Mouse (Mus musculus): Measurements from ENCODE around the gene Pmel. TPM values are rescaled to one million over a fixed set of nuclear protein-coding genes. Genes with fewer than 3 reads are reported as not detected.

Pmel gene
- 1 to 10 TPM; 1.3 to 1.8 TPM for total RNA-seq (2021)

- no peak for DNase-seq
These were observed at the start of gene Pmel for GRCm38 (mm10) chr10:128703895-128704294. Pmel (plus strand) TSS chr10:128704195.

- no peak for DNase-seq
These were observed 48.7 kb upstream of the Pmel start for GRCm38 (mm10) chr10:128655254-128655653.

GRCm38 (mm10) chr10:128656731-128657130 is 47.3 kb upstream of the Pmel start:
- DNase-seq = no peak

GRCm38 (mm10) chr10:128657844-128658243 is 46.2 kb upstream of the Pmel start:
- no peak for DNase-seq

- DNase-seq = no peak
These were observed 44.5 kb upstream of the Pmel start for GRCm38 (mm10) chr10:128659490-128659889.

GRCm38 (mm10) chr10:128662465-128662864 is 41.5 kb upstream of the Pmel start:
- no peak for DNase-seq

GRCm38 (mm10) chr10:128663441-128664220 is 40.4 kb upstream of the Pmel start:
- DNase-seq = no peak

- no peak for DNase-seq
These were observed 39.2 kb upstream of the Pmel start for GRCm38 (mm10) chr10:128664808-128665207.

- no peak for DNase-seq
These were observed 38.7 kb upstream of the Pmel start for GRCm38 (mm10) chr10:128665307-128665706.

- no peak for DNase-seq
These were observed 38.2 kb upstream of the Pmel start for GRCm38 (mm10) chr10:128665806-128666205.

- peak; percentile 47 for DNase-seq
These were observed 35.0 kb upstream of the Pmel start for GRCm38 (mm10) chr10:128668790-128669672.

GRCm38 (mm10) chr10:128671148-128671547 is 32.8 kb upstream of the Pmel start:
- no peak for DNase-seq

GRCm38 (mm10) chr10:128673763-128674468 is 30.1 kb upstream of the Pmel start, which contains the start of gene Suox:
Suox (minus strand) TSS chr10:128674073.
- DNase-seq = peak; percentile 81

GRCm38 (mm10) chr10:128674469-128675008 is 29.5 kb upstream of the Pmel start:
- DNase-seq = peak; percentile 19

- DNase-seq = no peak
These were observed 8.5 kb upstream of the Pmel start for GRCm38 (mm10) chr10:128695411-128695991.

- peak; percentile 97 for DNase-seq
These were observed 7.8 kb upstream of the Pmel start, which contains the start of gene Rab5b for GRCm38 (mm10) chr10:128695992-128696807. Rab5b (minus strand) TSS chr10:128696264.

- DNase-seq = no peak
These were observed 6.8 kb upstream of the Pmel start for GRCm38 (mm10) chr10:128697072-128697725.

- no peak for DNase-seq
These were observed 5.0 kb upstream of the Pmel start for GRCm38 (mm10) chr10:128699006-128699405.

GRCm38 (mm10) chr10:128699611-128700010 is 4.4 kb upstream of the Pmel start:
- no peak for DNase-seq

- DNase-seq = no peak
These were observed 3.3 kb upstream of the Pmel start for GRCm38 (mm10) chr10:128700712-128701111.

Measured in heart, postnatal 4 days (tissue).